Mouse (Mus musculus): ENCODE measurements around the gene Cpox.

GRCm38 (mm10) chr16:58696796-58697195 is 26.7 kb downstream of the Cpox start:
- TF ChIP-seq KAT2A (IDR thresholded peaks at IDR 0.05; ENCODE audit: insufficient replicate concordance, low read length) (peak; percentile 72; the same call in 1 of the 2 replicates), CTCF (conservative IDR thresholded peaks at IDR 0.05 in 1 of 2, IDR thresholded peaks at IDR 0.05 in 1 of 2; ENCODE audit: low read depth in 2 of 2, low read length in 2 of 2) (no peak), MAX (IDR thresholded peaks at IDR 0.05; ENCODE audit: low read length) (peak; percentile 97), TCF12 (IDR thresholded peaks at IDR 0.05; ENCODE audit: low read depth, low read length) (peak; percentile 100), POLR2AphosphoS2 (IDR thresholded peaks at IDR 0.05; ENCODE audit: low read depth, low read length) (no peak), USF1 (IDR thresholded peaks at IDR 0.05; ENCODE audit: low read depth, low read length) (no peak), POLR2A (IDR thresholded peaks at IDR 0.05; ENCODE audit: low read depth, low read length) (no peak; the same call in 1 of the 2 replicates), EP300 (IDR thresholded peaks at IDR 0.05; ENCODE audit: low read length) (peak; percentile 100), ZC3H11A (IDR thresholded peaks at IDR 0.05; ENCODE audit: low read depth, low read length) (no peak), USF2 (conservative IDR thresholded peaks at IDR 0.05; ENCODE audit: low read depth, low read length) (no peak), UBTF (IDR thresholded peaks at IDR 0.05; ENCODE audit: low read depth, low read length) (no peak)

Measured in CH12.LX (cell line).